Mouse (Mus musculus) kidney, embryonic 15.5 days (tissue): ENCODE measurements around the gene Gm1123. TPM values are rescaled to one million over a fixed set of nuclear protein-coding genes. Genes with fewer than 3 reads are reported as not detected.

Source experiments
- ATAC-seq: fragments of 200-750 bp; cut with Nextera tagmentation; replicated peaks from 2 replicates; pipeline ENCODE4 v1.8.0; 2017; ENCODE audit warnings: moderate TSS enrichment; ENCODE audit not compliant: low FRiP score
- H3K27ac ChIP-seq: fragments of 300-500 bp; sonication (generic); 2 replicates; pipeline ENCODE4 v1.5.1; 2015; ENCODE audit warnings: mild to moderate bottlenecking, inconsistent platforms
- H3K27me3 ChIP-seq: fragments of 300-500 bp; sonication (generic); 2 replicates; pipeline ENCODE4 v1.6.1; 2015; ENCODE audit warnings: inconsistent platforms
- H3K36me3 ChIP-seq: fragments of 300-500 bp; sonication (generic); 2 replicates; pipeline ENCODE4 v1.6.1; 2015; ENCODE audit warnings: inconsistent platforms
- H3K4me1 ChIP-seq: fragments of 300-500 bp; sonication (generic); 2 replicates; pipeline ENCODE4 v1.6.1; 2015; ENCODE audit warnings: inconsistent platforms
- H3K4me2 ChIP-seq: fragments of 300-500 bp; sonication (generic); 2 replicates; pipeline ENCODE4 v1.6.1; 2015; ENCODE audit warnings: moderate library complexity, mild to moderate bottlenecking, inconsistent platforms
- H3K4me3 ChIP-seq: fragments of 300-500 bp; sonication (generic); replicated peaks from 2 replicates; pipeline ENCODE4 v1.5.1; 2015; ENCODE audit warnings: mild to moderate bottlenecking, inconsistent platforms
- H3K9ac ChIP-seq: fragments of 300-500 bp; sonication (generic); 2 replicates; pipeline ENCODE4 v1.6.1; 2015; ENCODE audit warnings: mild to moderate bottlenecking, inconsistent platforms
- H3K9me3 ChIP-seq: fragments of 300-500 bp; sonication (generic); replicated peaks from 2 replicates; pipeline ENCODE4 v1.6.1; 2016; ENCODE audit warnings: inconsistent platforms
- WGBS: fragments of 180-500 bp; shearing (Covaris S2); methylation state at CpG from one replicate; pipeline ENCODE4 v1.1.7; 2015; ENCODE audit warnings: mixed read lengths; 5-methylcytosine and 5-hydroxymethylcytosine counted together
- polyA plus RNA-seq: library from polyadenylated mRNA; unstranded; fragments of >200 nt; fragmentation: Nextera tagmentation; extraction: Ambion mirVana; gene quantifications from 2 replicates; pipeline ENCODE4 v1.2.1, GENCODE M21; 2015

Gene Gm1123
- 0.17 and 0.80 TPM in 2 replicates for polyA plus RNA-seq

GRCm38 (mm10) chr9:99035575-99035974 lies at the start of gene Gm1123:
TSS of gene Gm1123 (minus strand) at chr9:99035715.
- H3K9ac ChIP-seq, result no peak within 1 kb of the TSS
- H3K4me1 ChIP-seq, result no peaks in the 10 kb centered on the region
- WGBS, result 78% methylated on average over 12 of the region's 12 CpGs
- H3K4me2 ChIP-seq, result no peak within 1 kb of the TSS
- no peaks in the 10 kb centered on the region for H3K9me3 ChIP-seq
- no peaks in the 10 kb centered on the region for H3K27me3 ChIP-seq
- H3K4me3 ChIP-seq, result no peak within 1 kb of the TSS
- no peak within 1 kb of the TSS for H3K27ac ChIP-seq
- no peaks in the 10 kb centered on the region for H3K36me3 ChIP-seq
- ATAC-seq, result no peak

- H3K27me3 ChIP-seq, result no peaks in the 10 kb centered on the region
- H3K9ac ChIP-seq, result no peak overlapping the region
- no peak overlapping the region for H3K4me2 ChIP-seq
- H3K9me3 ChIP-seq, result no peaks in the 10 kb centered on the region
- 95% methylated on average over 5 of the region's 5 CpGs for WGBS
- no peak overlapping the region for H3K4me3 ChIP-seq
- no peaks in the 10 kb centered on the region for H3K4me1 ChIP-seq
- H3K36me3 ChIP-seq, result no peaks in the 10 kb centered on the region
- ATAC-seq, result no peak
- H3K27ac ChIP-seq, result no peak overlapping the region
Observed at GRCm38 (mm10) chr9:99081718-99082117, 46.2 kb upstream of the Gm1123 start.

- Histone ChIP-seq H3K4me2 (no peak overlapping the region), H3K36me3 (no peaks in the 10 kb centered on the region), H3K27me3 (no peaks in the 10 kb centered on the region), H3K4me1 (no peaks in the 10 kb centered on the region), H3K9ac (no peak overlapping the region), H3K9me3 (no peaks in the 10 kb centered on the region), H3K27ac (no peak overlapping the region), H3K4me3 (no peak overlapping the region)
- no peak for ATAC-seq
- 80% methylated on average over 3 of the region's 3 CpGs for WGBS
Observed at GRCm38 (mm10) chr9:99081308-99081707, 45.8 kb upstream of the Gm1123 start.

- ATAC-seq, result no peak
- H3K9ac ChIP-seq, result no peak overlapping the region
- H3K27me3 ChIP-seq, result no peaks in the 10 kb centered on the region
- no peak overlapping the region for H3K27ac ChIP-seq
- H3K4me1 ChIP-seq, result no peaks in the 10 kb centered on the region
- no peak overlapping the region for H3K4me3 ChIP-seq
- no peak overlapping the region for H3K4me2 ChIP-seq
- WGBS, result 98% methylated on average over 2 of the region's 2 CpGs
- H3K9me3 ChIP-seq, result no peaks in the 10 kb centered on the region
- H3K36me3 ChIP-seq, result no peaks in the 10 kb centered on the region
Observed at GRCm38 (mm10) chr9:99080657-99081056, 45.1 kb upstream of the Gm1123 start.

- no peak for ATAC-seq
- Histone ChIP-seq H3K27ac (no peak overlapping the region), H3K9me3 (no peaks in the 10 kb centered on the region), H3K4me1 (no peaks in the 10 kb centered on the region), H3K4me2 (no peak overlapping the region), H3K27me3 (no peaks in the 10 kb centered on the region), H3K4me3 (no peak overlapping the region), H3K9ac (no peak overlapping the region), H3K36me3 (no peaks in the 10 kb centered on the region)
- WGBS, result 67% methylated on average over 2 of the region's 2 CpGs
Observed at GRCm38 (mm10) chr9:99074462-99074861, 38.9 kb upstream of the Gm1123 start.

- Histone ChIP-seq H3K27me3 (no peaks in the 10 kb centered on the region), H3K4me1 (no peaks in the 10 kb centered on the region), H3K4me3 (no peak overlapping the region), H3K36me3 (no peaks in the 10 kb centered on the region), H3K4me2 (no peak overlapping the region), H3K9me3 (no peaks in the 10 kb centered on the region), H3K9ac (no peak overlapping the region), H3K27ac (no peak overlapping the region)
- 39% methylated on average over 4 of the region's 4 CpGs for WGBS
- no peak for ATAC-seq
Observed at GRCm38 (mm10) chr9:99072538-99072937, 37.0 kb upstream of the Gm1123 start.

GRCm38 (mm10) chr9:99065311-99065710 lies 29.8 kb upstream of the Gm1123 start:
- no peak overlapping the region for H3K9ac ChIP-seq
- no peak for ATAC-seq

GRCm38 (mm10) chr9:99064216-99064615 lies 28.7 kb upstream of the Gm1123 start:
- Histone ChIP-seq H3K27ac (no peak overlapping the region), H3K27me3 (no peaks in the 10 kb centered on the region), H3K36me3 (0 out of 2 replicates have a peak, but pooled peaks cover 2% of the 10 kb centered on the region), H3K9ac (no peak overlapping the region), H3K4me2 (no peak overlapping the region), H3K4me1 (no peaks in the 10 kb centered on the region), H3K4me3 (no peak overlapping the region), H3K9me3 (no peaks in the 10 kb centered on the region)
- WGBS, result 61% methylated on average over 2 of the region's 2 CpGs
- ATAC-seq, result no peak

More at GRCm38 (mm10) chr9:99065311-99065710, 29.8 kb upstream of the Gm1123 start:
- Histone ChIP-seq H3K4me2 (no peak overlapping the region), H3K4me3 (no peak overlapping the region), H3K27me3 (no peaks in the 10 kb centered on the region), H3K4me1 (no peaks in the 10 kb centered on the region), H3K36me3 (0 out of 2 replicates have a peak, but pooled peaks cover 2% of the 10 kb centered on the region), H3K27ac (no peak overlapping the region), H3K9me3 (no peaks in the 10 kb centered on the region)
- WGBS, result 88% methylated on average over 5 of the region's 5 CpGs

- peak; percentile 73 for ATAC-seq
- 46% methylated on average over 7 of the region's 7 CpGs for WGBS
Observed at GRCm38 (mm10) chr9:99062544-99062943, 27.0 kb upstream of the Gm1123 start.

GRCm38 (mm10) chr9:99057751-99058150 lies 22.2 kb upstream of the Gm1123 start:
- WGBS, result 88% methylated on average over 3 of the region's 3 CpGs
- no peaks in the 10 kb centered on the region for H3K36me3 ChIP-seq
- no peaks in the 10 kb centered on the region for H3K4me1 ChIP-seq
- H3K27me3 ChIP-seq, result no peaks in the 10 kb centered on the region
- no peak overlapping the region for H3K27ac ChIP-seq
- no peak for ATAC-seq
- H3K4me3 ChIP-seq, result no peak overlapping the region
- H3K9me3 ChIP-seq, result no peaks in the 10 kb centered on the region
- no peak overlapping the region for H3K4me2 ChIP-seq
- no peak overlapping the region for H3K9ac ChIP-seq

More at GRCm38 (mm10) chr9:99062544-99062943, 27.0 kb upstream of the Gm1123 start:
- H3K4me1 ChIP-seq, result no peaks in the 10 kb centered on the region
- H3K27me3 ChIP-seq, result no peaks in the 10 kb centered on the region
- H3K36me3 ChIP-seq, result 0 out of 2 replicates have a peak, but pooled peaks cover 2% of the 10 kb centered on the region
- no peak overlapping the region for H3K4me2 ChIP-seq
- no peak overlapping the region for H3K4me3 ChIP-seq
- no peak overlapping the region for H3K9ac ChIP-seq
- H3K9me3 ChIP-seq, result no peaks in the 10 kb centered on the region
- H3K27ac ChIP-seq, result no peak overlapping the region

GRCm38 (mm10) chr9:99049760-99050159 lies 14.2 kb upstream of the Gm1123 start:
- H3K9me3 ChIP-seq, result no peaks in the 10 kb centered on the region
- ATAC-seq, result peak; percentile 66

GRCm38 (mm10) chr9:99048724-99049250 lies 13.3 kb upstream of the Gm1123 start:
- no peak overlapping the region for H3K4me2 ChIP-seq
- 0 out of 2 replicates have a peak, but pooled peaks cover 2% of the 10 kb centered on the region for H3K36me3 ChIP-seq
- no peaks in the 10 kb centered on the region for H3K9me3 ChIP-seq
- no peak overlapping the region for H3K9ac ChIP-seq
- no peak for ATAC-seq
- H3K4me3 ChIP-seq, result no peak overlapping the region
- H3K27me3 ChIP-seq, result no peaks in the 10 kb centered on the region
- no peak overlapping the region for H3K27ac ChIP-seq
- 70% methylated on average over 1 of the region's 1 CpGs for WGBS
- H3K4me1 ChIP-seq, result 0 out of 2 replicates have a peak, but pooled peaks cover 10% of the 10 kb centered on the region

More at GRCm38 (mm10) chr9:99049760-99050159, 14.2 kb upstream of the Gm1123 start:
- Histone ChIP-seq H3K4me3 (no peak overlapping the region), H3K36me3 (0 out of 2 replicates have a peak, but pooled peaks cover 2% of the 10 kb centered on the region), H3K9ac (no peak overlapping the region), H3K4me2 (no peak overlapping the region), H3K4me1 (0 out of 2 replicates have a peak, but pooled peaks cover 10% of the 10 kb centered on the region), H3K27me3 (no peaks in the 10 kb centered on the region), H3K27ac (no peak overlapping the region)
- 32% methylated on average over 6 of the region's 6 CpGs for WGBS

- Histone ChIP-seq H3K4me3 (no peak overlapping the region), H3K27me3 (no peaks in the 10 kb centered on the region), H3K4me2 (no peak overlapping the region), H3K36me3 (0 out of 2 replicates have a peak, but pooled peaks cover 2% of the 10 kb centered on the region), H3K27ac (no peak overlapping the region), H3K9me3 (no peaks in the 10 kb centered on the region), H3K4me1 (0 out of 2 replicates have a peak, but pooled peaks cover 6% of the 10 kb centered on the region), H3K9ac (no peak overlapping the region)
- 93% methylated on average over 8 of the region's 8 CpGs for WGBS
- no peak for ATAC-seq
Observed at GRCm38 (mm10) chr9:99044761-99045160, 9.2 kb upstream of the Gm1123 start.
